Mouse (Mus musculus): ENCODE results near the gene Arntl2. TPM values are rescaled to one million over a fixed set of nuclear protein-coding genes. Genes with fewer than 3 reads are reported as not detected.

Arntl2 gene
- 13.7 and 14.5 TPM in 2 replicates for polyA plus RNA-seq (2011; ENCODE audit: insufficient read length, low read depth, missing spikeins)

DNA sequence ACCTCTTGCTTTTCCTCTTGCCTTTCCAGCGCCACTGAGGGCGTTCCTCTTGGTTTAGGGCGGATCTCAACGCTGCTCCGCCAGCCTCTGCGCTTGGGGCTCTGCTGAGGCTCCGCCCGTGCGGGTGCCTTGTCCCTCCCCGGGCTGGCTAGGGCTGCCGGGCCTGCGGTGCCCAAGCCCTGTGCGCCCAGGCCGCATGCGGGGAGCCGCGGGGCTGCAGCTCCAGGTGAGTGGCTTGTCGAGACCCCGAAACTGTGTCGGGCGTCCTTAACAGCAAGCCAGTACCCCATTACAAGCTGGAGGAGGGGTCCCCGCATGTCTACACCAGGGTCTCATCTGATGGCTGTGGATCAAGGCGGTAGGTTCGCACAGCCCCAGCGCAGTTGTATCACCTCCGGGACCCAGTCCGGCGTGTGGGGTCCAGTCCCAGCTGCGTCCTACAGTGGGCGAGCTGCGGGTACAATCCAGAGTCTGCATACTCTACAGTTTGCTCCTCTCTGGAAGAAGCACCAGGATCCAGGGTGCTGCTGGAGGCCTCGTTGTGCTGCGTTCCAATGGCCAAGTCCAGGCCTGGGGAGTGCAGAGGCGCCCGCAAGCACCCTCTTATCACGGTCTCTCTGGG, at the start of gene Arntl2:
Arntl2 (plus strand) TSS at position 132 of the 622 bp plus-strand sequence.
- peak within 1 kb of the TSS; percentile 62 for H3K4me3 ChIP-seq (ENCODE audit: insufficient read depth, low read length)
- 0 out of 2 replicates have a peak within 1 kb of the TSS, but pooled peaks have one; percentile 9 for H3K27ac ChIP-seq (ENCODE audit: insufficient read depth, low read length)
- no peak for TF ChIP-seq CTCF (IDR thresholded peaks at IDR 0.05; ENCODE audit: borderline replicate concordance, insufficient read depth, low read length)
- TF ChIP-seq POLR2A (IDR thresholded peaks at IDR 0.05; ENCODE audit: low read depth, low read length) = peak; percentile 98
- peaks cover 12% of the 10 kb centered on the region for H3K4me1 ChIP-seq (ENCODE audit: control insufficient read depth, insufficient read depth, low read length)

DNA sequence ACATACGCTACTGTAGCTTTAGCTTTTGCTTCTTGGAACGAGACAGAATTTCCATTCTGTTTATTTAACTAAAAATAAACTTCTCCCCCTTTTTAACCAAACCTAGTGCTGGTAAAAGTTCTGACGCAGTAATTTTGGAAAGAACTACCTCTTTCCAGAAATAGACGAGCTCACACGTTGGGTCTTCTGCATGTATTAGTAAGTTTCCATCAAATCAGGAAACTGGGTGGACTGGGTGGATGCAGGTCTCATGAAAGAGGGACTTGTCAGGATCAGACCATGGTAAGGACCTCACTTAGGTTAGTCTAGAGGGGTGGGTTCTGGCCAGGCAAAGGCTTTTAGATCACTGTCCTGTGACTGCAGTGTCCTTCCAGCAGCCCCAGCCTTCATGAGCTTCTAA, 49.3 kb upstream of the Arntl2 start:
- Histone ChIP-seq H3K4me3 (ENCODE audit: insufficient read depth, low read length) (no peak overlapping the region), H3K27ac (ENCODE audit: insufficient read depth, low read length) (peak overlapping the region; percentile 8; the same call in 1 of the 2 replicates), H3K4me1 (ENCODE audit: control insufficient read depth, insufficient read depth, low read length) (peaks cover 6% of the 10 kb centered on the region; the same call in 1 of the 2 replicates)
- TF ChIP-seq POLR2A (IDR thresholded peaks at IDR 0.05; ENCODE audit: low read depth, low read length) (no peak), CTCF (IDR thresholded peaks at IDR 0.05; ENCODE audit: borderline replicate concordance, insufficient read depth, low read length) (no peak)

DNA sequence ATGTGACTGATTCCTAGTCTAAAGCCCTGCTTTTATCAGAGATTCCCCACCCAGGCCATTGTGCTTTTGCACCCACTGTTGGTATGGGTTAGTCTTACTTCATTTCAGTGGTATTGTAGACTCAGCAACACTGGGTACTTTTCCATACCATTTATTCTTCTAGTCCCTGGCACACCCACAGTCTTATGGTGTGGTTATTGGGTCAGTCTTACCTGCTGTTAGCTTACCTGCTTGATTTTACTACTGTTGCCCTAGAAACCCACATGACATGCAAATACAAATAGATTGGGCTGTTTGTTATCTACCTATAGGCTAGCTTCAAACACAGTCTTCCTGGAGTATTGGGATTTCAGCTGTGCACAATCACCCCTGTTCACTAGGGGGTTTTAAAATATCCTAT, 48.8 kb upstream of the Arntl2 start:
- TF ChIP-seq POLR2A (IDR thresholded peaks at IDR 0.05; ENCODE audit: low read depth, low read length) = no peak
- TF ChIP-seq CTCF (IDR thresholded peaks at IDR 0.05; ENCODE audit: borderline replicate concordance, insufficient read depth, low read length) = no peak
- H3K27ac ChIP-seq (ENCODE audit: insufficient read depth, low read length) = peak overlapping the region; percentile 8; the same call in 1 of the 2 replicates

DNA sequence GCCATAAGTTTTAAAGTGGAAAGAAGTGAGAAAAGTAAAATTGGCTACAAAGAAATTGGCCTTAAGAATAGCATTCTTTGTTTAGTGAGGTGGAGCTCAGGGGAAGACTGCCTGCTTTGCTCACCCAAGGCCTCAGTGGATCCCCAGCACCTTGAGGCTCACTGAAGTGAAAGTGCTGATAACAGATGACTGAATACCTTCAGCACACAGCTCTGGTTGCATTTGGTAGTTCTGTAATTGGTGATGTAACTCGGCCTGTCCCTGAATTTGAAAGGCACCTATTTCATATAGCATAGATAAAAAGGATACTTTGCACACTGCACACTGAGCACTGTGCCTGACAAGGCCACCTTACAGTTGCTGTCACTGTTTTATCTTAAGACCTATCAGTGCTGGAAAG, 47.6 kb upstream of the Arntl2 start:
- TF ChIP-seq CTCF (IDR thresholded peaks at IDR 0.05; ENCODE audit: borderline replicate concordance, insufficient read depth, low read length) (no peak), POLR2A (IDR thresholded peaks at IDR 0.05; ENCODE audit: low read depth, low read length) (no peak)
- peaks cover 11% of the 10 kb centered on the region for H3K4me1 ChIP-seq (ENCODE audit: control insufficient read depth, insufficient read depth, low read length)

More for the DNA sequence above, 48.8 kb upstream of the Arntl2 start:
- H3K4me1 ChIP-seq (ENCODE audit: control insufficient read depth, insufficient read depth, low read length) = peaks cover 6% of the 10 kb centered on the region; the same call in 1 of the 2 replicates
- H3K4me3 ChIP-seq (ENCODE audit: insufficient read depth, low read length) = no peak overlapping the region

DNA sequence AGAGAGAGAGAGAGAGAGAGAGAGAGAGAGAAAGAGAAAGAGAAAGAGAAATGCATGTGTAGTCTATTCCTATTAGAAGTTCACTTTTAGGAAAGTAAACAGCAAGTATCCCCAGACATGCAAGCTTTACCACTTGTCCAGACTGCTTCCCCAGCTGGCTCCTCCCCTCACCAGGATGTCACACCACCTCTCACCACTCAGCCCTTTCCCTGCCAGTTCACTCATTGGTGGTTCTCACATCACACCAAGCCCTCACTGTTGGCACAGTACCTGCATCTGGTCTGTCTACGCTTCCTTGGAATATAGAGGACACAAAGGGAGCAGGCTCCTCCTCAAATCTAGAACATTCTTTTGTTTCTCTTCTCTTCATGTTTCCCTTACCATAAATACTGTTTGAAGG, 44.2 kb upstream of the Arntl2 start:
- no peak for TF ChIP-seq CTCF (IDR thresholded peaks at IDR 0.05; ENCODE audit: borderline replicate concordance, insufficient read depth, low read length)
- TF ChIP-seq POLR2A (IDR thresholded peaks at IDR 0.05; ENCODE audit: low read depth, low read length) = no peak
- H3K27ac ChIP-seq (ENCODE audit: insufficient read depth, low read length) = peak overlapping the region; percentile 2; the same call in 1 of the 2 replicates

More for the DNA sequence above, 47.6 kb upstream of the Arntl2 start:
- H3K27ac ChIP-seq (ENCODE audit: insufficient read depth, low read length) = no peak overlapping the region
- no peak overlapping the region for H3K4me3 ChIP-seq (ENCODE audit: insufficient read depth, low read length)

DNA sequence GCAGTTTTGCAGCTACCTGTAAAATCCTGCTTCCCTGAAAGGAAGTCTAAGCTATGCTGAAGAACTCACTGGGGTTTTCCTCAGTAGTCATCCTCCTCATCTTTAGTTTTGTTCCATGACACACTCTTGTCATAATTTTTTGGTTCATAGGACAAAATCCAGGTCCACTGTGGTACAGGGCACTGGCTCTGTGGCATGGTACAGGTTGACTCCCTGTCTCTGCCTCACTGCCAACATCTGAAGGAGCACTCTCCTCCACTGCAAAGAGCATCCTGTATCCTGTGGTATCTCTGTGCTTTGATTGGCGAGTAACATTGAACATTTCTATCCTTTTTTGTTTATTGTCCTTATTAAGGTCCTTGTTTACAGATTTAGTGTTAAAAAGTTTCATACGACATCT, 43.7 kb upstream of the Arntl2 start:
- H3K4me3 ChIP-seq (ENCODE audit: insufficient read depth, low read length) = no peak overlapping the region
- H3K4me1 ChIP-seq (ENCODE audit: control insufficient read depth, insufficient read depth, low read length) = peaks cover 20% of the 10 kb centered on the region
- no peak for TF ChIP-seq CTCF (IDR thresholded peaks at IDR 0.05; ENCODE audit: borderline replicate concordance, insufficient read depth, low read length)
- TF ChIP-seq POLR2A (IDR thresholded peaks at IDR 0.05; ENCODE audit: low read depth, low read length) = no peak
- 0 out of 2 replicates have a peak overlapping the region, but pooled peaks have one; percentile 6 for H3K27ac ChIP-seq (ENCODE audit: insufficient read depth, low read length)

More for the DNA sequence above, 44.2 kb upstream of the Arntl2 start:
- peaks cover 20% of the 10 kb centered on the region for H3K4me1 ChIP-seq (ENCODE audit: control insufficient read depth, insufficient read depth, low read length)
- H3K4me3 ChIP-seq (ENCODE audit: insufficient read depth, low read length) = no peak overlapping the region

DNA sequence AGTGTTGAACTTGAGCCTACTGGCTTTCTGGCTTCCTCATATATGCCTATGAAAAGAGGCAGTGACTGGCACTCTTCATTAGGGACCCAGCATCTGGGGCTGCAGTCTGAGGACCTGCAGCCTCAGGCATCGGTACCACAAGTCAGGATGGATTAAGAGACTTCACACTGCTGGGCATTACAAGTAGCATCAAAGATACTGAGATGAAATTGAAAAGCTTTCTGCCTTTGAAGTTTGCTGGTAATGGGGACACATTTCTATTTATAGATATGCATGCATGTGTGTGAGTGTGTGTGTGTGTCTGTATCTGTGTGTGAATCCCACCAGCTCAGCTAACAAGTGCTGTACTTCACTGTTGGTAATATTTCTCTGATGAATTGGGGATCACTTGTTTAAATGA, 43.2 kb upstream of the Arntl2 start:
- H3K4me1 ChIP-seq (ENCODE audit: control insufficient read depth, insufficient read depth, low read length) = peaks cover 20% of the 10 kb centered on the region
- H3K4me3 ChIP-seq (ENCODE audit: insufficient read depth, low read length) = no peak overlapping the region
- H3K27ac ChIP-seq (ENCODE audit: insufficient read depth, low read length) = no peak overlapping the region
- TF ChIP-seq POLR2A (IDR thresholded peaks at IDR 0.05; ENCODE audit: low read depth, low read length) (no peak), CTCF (IDR thresholded peaks at IDR 0.05; ENCODE audit: borderline replicate concordance, insufficient read depth, low read length) (no peak)

DNA sequence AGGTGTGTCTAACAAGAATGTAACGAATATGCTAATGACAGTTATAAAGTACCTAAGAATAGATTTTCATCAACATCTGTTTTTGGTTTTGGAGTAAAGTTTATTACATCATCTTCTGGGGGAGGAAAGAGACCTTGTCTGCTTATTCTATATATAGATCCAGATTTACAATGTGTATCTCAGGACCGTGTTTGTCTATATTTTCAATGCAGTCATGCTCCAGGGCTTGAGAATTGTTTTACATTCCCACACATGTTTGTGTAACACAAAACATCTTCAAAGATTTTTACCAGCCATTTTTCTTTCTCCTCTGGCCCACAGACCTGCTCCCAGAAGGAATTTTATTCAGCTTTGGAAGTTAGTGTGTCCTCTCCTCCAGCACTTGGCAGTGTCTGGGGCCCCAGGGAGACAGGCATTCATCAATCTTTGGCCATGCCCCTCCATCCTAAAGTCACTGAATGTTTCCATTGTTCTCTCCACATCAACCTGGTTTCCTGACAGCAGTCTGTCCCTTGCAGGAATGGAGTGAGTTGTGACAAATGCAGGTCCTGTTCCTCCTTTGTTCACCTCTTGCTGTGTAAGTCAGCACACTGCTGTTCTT, 42.2 kb upstream of the Arntl2 start:
- Histone ChIP-seq H3K27ac (ENCODE audit: insufficient read depth, low read length) (peak overlapping the region; percentile 24; the same call in 1 of the 2 replicates), H3K4me3 (ENCODE audit: insufficient read depth, low read length) (no peak overlapping the region), H3K4me1 (ENCODE audit: control insufficient read depth, insufficient read depth, low read length) (peaks cover 20% of the 10 kb centered on the region)
- no peak for TF ChIP-seq CTCF (IDR thresholded peaks at IDR 0.05; ENCODE audit: borderline replicate concordance, insufficient read depth, low read length)
- TF ChIP-seq POLR2A (IDR thresholded peaks at IDR 0.05; ENCODE audit: low read depth, low read length) = no peak

DNA sequence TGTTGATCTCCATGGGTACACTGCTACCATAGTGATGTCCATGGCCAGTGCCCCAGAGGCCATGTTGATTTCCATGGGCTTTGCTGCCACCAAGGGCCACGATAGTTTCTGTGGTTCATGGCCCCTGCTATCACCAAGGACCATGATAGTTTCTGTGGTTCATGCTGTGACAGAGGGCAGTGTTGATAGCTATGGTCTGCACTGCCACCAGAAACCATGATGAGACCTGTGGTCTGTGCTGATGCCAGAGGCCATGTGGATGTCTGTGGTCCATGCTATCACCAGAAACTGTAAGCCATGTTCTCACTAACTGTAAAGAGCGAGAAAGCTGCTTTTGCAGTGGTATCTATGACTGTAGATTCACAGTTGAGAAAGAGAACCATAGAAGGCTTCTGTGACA, 40.7 kb upstream of the Arntl2 start:
- Histone ChIP-seq H3K4me1 (ENCODE audit: control insufficient read depth, insufficient read depth, low read length) (peaks cover 16% of the 10 kb centered on the region), H3K27ac (ENCODE audit: insufficient read depth, low read length) (no peak overlapping the region), H3K4me3 (ENCODE audit: insufficient read depth, low read length) (no peak overlapping the region)
- no peak for TF ChIP-seq POLR2A (IDR thresholded peaks at IDR 0.05; ENCODE audit: low read depth, low read length)
- TF ChIP-seq CTCF (IDR thresholded peaks at IDR 0.05; ENCODE audit: borderline replicate concordance, insufficient read depth, low read length) = no peak

DNA sequence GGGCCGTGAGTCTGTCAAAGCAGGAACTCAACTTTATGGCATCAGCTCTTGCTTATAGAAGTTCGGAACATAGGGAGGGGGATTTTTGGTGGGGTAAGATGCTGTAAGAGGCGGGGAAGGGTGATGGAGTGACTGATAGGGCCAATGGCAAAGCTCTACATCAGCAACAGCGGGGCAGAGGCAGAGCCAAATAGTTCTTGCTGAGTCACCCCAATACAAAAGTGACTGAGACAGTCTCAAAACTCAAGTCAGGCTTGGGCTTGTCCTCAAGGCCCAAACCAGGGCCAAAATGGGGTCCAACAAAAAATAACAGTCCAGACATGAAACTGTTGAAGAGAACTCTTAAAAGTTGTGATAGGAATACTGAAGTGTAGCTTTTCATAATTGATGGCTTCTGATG, 40.2 kb upstream of the Arntl2 start:
- Histone ChIP-seq H3K4me1 (ENCODE audit: control insufficient read depth, insufficient read depth, low read length) (peaks cover 16% of the 10 kb centered on the region), H3K27ac (ENCODE audit: insufficient read depth, low read length) (no peak overlapping the region), H3K4me3 (ENCODE audit: insufficient read depth, low read length) (no peak overlapping the region)
- TF ChIP-seq POLR2A (IDR thresholded peaks at IDR 0.05; ENCODE audit: low read depth, low read length) (no peak), CTCF (IDR thresholded peaks at IDR 0.05; ENCODE audit: borderline replicate concordance, insufficient read depth, low read length) (no peak)
